Mouse (Mus musculus) spleen, adult 18-20 months (tissue): Measurements from ENCODE around the gene Rgmb.

Source experiments
- DNase-seq, 2 experiments: peaks; one replicate each; pipeline ENCODE4 v3.0.0; 2022; ENCODE audit warnings: mixed read lengths in 2 of 2

Gene Rgmb

DNA sequence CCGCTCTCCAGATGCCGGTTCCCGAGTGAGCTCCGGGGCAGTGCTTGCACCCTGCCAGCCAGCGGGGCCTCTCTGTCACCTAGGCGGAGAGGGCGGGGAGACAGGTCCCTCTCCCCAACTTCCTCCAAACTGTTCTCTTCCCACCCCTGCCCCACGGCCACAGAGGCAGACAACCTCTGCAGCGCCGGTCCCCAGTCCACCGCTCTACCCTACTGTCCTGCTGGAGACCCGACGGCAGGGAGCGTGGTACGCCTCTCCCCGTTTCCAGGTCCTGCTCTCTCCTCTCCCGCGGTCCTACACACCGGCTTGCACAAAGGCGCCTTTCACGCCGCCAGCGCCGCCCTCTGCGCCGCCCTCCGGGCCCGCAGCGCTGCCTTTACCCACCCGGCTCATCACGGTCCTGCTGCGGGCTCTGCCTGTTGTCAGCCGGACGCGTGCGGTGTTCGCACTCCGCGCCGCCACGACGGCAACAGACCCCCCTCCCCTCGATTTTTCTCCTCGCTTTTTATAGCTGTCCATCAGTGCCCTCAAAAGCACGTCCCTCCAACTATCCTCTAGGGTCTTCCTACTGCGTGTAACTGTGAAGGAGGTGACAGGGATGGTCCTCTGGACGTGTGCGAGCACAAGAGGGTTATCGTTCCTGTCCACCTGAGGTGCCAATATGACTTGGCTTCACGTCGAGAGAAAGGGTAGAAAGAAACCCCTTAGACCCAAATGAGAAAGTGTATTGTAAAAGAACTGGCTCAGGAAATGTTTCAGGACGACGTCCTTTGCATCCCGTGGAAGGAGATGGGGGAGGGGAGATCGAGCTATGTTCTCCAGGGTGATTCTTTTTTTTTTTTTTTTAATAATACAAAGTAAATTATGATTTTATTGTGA, at the start of gene Rgmb:
Gene Rgmb (minus strand): TSS at position 274 of the 879 bp plus-strand sequence.
- peak in 1 of 2 experiments; percentile 35 for DNase-seq

DNA sequence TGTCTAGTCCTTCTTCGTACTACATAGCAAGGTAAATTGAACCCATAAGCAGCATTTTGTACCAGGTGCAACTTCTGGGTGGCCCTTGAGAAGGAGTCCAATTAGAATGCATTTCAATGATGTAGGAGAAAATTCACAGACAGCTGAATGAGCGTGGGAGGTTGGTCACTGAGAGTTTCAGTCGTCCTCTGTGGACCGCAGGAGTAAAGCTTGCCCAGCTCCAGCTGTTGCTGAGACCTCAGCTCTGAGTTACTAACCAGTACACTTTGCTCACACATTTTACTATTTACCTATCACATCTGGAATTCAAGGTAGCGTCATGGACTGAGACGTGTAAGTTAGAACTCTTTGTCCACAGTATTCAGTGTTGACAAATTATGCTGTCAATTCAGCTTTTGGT, 43.9 kb upstream of the Rgmb start:
- no peak for DNase-seq

DNA sequence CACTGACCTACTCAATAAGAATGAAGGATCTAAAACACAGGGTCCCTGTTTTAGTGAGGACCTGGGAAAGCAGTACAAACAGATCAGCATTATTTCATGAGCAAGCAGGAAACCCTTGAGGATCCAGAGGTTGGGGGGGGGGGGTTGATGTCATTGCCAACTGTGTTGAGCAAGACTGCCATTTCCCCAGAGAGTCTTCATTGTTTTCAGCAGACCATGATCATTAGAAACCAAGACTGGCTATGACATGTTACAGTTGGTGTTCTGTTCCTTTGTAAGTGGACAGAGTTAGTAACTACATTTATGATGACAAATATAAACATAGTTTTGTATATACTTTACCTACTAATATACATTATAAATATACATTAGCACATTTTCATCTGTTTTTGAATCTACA, 41.3 kb upstream of the Rgmb start:
- DNase-seq: no peak

DNA sequence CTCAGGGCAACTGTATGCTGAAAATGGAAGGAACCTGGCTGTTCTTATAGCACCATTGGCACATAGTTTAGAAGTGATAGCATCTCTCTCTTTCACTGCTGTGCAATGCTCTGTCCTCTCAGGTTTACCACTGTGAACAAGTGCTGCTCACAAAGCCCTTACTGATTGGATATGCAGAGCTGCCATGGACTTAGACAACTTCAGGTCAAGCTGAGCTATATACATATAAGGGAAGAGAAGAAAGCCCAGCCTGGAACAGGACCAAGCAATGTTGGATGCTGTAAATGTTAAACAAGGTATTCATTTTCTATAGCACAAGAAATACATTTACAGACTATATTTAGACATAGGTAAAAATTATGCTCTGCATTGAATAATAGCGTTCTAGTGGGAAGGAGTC, 34.4 kb upstream of the Rgmb start:
- DNase-seq: no peak

DNA sequence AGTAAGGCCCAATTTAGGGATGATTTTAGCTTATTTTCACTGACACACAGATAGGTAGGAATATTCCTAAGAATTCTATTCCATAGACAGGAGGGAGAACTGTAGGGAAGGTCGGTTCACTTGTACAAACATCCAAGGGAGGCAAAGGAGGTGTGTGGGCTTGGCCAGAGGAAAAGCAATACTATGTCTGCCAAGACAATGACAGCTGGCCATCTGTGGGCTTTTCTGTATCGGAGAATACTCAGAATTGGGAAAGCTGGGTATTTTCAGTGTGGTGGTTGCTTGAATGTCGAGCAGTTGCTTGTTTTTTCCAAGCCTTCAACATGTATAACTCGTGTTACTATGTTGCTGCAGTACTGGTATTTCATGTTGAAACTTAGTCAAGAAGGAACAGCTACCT, 31.5 kb upstream of the Rgmb start:
- no peak for DNase-seq

DNA sequence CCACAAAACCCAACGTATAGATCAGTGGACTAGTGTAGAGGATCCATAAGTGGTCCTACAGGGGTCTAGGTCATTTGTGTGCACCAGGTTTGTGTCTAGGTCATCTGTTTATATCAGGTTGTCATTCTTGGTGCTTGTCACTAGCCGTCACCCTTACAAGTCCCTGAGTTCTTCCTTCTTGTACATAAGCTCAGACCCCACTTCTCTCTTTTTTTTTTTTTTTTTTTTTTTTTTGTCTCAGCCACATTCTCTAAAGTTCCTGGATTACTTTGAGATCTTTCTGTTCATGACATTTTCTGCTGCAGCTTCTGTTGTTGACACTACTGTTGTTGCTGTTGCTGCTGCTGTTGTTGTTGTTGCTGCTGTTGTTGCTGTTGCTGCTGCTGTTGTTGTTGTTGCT, 22.3 kb upstream of the Rgmb start:
- DNase-seq: no peak

DNA sequence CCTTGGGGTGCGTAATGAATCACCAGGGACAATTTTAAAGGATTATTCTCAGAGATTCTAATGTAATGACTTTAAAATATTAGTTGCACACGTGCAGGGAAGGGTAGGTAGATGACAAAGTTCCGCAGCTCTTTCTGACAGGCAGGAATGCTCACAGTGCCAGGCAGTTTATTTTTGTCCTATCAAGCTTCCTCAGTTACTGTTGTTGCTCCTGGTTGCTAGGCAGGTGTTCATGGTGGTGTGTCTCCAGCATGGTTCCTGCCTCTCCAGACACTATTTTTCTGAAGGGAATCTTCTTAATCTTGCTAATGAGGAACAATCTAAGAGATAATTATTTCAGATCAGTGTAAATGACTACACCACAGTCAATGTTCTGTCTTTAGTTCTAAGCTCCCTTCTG, 19.7 kb upstream of the Rgmb start:
- DNase-seq: no peak

DNA sequence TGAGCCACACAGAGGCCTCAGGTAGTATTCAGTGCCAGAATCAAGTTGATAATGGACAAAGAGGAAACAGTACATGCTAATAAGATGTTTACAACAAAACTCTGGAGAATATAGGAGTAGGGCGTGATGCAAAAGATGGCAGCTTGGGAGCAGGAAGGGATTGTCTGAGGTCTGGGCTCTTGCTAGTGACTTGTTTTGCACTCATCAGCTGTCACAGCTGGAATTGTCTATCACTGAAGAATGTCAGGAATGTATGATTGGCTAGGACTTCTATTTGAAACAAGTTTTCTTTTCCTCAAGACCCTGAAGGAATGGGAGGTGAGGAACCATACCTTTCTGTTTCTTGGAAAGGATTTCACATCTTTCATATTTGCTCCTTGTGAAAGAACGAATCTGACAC, 10.6 kb upstream of the Rgmb start:
- no peak for DNase-seq

DNA sequence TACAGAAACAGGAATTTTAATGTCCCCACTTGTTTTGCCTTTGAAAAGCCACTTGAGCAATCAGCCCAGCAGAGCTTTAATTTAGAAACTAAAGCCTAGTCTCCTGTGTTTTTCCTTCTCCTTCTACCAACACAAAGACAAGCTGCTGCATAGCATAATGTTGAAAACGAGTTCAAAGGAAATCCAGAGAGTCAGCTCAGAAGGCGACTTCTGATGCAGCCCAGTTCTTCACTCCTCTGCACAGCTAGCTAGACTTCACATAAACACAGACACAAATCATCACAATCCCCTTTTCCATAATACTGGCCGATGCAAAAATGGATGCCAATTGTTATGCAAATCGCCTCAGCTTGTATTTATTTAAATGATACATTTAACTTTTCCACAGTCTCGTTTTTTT, 1.6 kb upstream of the Rgmb start:
- no peak for DNase-seq

DNA sequence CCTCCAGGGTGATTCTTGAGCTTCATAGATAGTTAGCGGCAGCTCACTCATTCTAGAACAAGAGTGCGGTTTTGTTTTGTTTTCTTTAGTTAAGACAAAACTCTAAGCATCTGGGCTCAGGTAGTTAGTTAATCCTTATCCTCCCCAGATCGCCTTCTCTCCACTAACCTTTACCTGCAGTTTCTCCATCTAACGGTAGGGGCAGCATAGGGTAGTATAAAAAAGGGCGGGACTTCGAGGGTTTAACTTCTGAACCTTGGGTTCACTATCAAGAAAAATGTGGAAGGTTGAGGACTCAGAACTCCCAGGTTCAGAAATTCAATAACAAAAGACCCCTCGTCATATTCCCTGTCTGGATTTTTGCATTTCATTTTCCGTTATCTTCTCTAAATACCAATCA, 971 bp upstream of the Rgmb start:
- peak in 1 of 2 experiments; percentile 47 for DNase-seq

DNA sequence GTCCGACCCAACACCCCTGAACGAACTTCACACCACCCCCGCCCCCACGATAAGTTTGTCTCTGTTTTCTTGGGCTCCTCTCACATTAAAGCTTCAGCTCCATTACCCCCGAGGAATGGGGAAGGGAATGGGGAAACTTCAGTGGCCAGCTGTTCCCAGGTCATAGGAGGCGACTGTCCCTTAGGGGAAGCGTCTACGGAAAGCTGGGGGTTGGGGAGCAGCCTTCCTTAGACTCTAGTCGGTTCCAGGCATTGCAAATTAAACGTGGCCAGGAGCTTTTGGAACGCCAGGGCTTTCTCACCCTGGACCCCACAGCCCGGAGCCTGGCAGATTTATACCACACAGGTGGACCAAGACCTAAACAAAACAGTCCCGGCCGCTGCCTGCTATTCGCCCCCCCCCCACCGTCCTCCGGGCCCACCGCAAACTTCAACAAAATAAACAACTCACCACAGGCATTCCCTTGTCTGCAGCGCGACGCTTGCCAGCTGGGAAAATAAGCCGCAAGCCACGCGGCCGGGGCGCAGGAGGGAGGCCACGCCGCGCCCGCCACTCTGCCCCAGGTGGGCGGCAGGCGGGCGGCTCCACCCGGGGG, 571 bp downstream of the Rgmb start:
- DNase-seq: no peak

DNA sequence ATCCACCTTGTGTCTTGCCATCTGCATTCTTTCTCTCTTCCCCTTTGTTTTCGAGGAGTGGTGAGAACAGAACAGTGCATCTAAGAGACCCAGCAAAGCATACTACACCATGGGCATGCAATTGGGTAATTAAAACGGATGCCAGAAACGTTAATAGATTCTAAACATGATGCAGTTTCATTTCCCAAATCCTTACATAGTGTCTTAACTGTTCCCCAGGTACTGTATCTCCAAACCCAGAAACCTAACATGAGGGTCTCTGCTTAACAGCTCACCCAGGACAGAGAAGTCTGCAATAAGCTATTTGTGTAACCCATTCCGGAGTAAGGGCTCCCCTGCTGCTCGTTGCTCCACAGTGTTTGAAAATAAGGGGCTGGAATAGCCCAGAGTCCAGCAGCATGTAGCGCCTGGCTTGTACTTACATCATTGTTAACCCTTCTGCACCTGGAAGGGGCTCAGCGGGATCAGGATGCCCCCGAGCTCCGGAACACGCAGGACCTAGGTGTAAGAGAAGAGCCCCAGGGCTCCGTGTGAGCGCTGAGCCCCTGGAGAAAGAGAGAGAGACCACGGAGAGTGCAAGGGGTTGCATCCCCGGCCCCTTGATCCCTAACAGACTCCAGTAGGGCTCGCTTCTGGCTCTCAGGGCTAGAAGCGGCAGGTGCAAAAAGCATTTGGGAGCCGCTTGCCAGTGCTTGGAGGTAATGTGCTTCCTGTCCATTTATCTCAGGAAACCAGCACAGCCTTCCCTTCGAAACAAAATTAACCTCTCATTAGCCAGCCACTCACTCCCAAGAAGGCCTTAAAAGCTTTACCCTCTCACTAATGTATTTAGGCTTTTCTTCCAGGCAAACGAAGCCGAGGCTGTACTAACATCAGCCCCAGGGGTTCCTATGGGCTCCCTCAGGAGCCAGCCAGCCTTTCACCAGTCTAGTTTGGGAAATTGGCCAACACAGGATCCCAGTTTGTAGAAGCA, 1.4 kb downstream of the Rgmb start:
- no peak for DNase-seq

DNA sequence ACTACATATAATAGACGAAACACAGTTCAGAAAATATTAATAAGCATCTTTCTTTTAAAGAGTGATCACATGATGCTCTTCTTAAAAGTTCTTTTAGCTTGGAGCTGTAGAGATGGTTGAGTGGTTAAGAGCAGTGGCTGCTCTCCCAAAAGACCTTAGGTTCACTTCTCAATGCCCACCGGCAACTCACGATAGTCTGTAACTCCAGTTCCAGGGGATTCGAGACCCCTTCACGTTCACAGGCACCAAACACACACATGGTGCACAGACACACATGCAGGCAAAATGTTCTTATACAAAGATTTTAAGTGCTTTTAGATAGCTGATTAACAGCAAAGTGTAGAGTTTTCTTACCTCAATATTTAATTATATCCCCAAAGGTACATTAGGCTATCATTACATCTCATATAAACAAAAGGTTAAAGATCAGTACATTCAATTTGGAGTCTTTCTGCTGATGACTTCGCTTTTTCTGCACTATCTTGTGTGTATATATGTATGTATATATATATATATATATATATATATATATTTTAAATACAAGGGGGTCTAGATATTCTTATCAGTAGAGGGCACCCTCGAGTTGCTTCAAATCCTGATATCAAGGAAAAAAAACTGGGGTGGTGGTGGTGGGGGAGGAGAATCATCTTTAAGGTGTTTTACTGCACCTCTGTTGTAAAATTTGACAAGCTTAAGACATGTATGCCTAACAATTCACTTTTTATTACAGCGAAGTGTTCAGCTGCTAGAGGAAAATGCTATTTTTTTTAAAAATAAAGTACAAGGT, 2.5 kb downstream of the Rgmb start:
- no peak for DNase-seq

DNA sequence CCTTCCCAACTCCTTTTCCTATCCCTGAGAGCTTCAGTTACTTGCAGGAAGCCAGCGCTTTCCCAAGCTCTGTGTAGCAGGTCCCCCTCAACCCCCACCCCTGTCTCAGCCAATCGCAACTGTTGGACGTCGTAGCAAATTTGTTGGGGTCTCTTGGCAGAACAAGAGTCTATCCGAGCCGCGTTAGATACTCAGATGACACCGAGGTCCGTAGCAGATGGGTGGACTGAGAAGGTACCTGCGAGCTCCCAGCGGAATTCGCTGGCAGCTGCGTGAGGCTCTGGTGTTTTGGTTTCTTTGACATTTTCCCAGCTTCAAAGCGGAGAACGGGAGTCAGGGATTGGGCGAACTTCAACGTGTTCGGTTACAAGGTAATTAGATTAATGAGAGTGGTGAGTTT, 3.9 kb downstream of the Rgmb start:
- no peak for DNase-seq

DNA sequence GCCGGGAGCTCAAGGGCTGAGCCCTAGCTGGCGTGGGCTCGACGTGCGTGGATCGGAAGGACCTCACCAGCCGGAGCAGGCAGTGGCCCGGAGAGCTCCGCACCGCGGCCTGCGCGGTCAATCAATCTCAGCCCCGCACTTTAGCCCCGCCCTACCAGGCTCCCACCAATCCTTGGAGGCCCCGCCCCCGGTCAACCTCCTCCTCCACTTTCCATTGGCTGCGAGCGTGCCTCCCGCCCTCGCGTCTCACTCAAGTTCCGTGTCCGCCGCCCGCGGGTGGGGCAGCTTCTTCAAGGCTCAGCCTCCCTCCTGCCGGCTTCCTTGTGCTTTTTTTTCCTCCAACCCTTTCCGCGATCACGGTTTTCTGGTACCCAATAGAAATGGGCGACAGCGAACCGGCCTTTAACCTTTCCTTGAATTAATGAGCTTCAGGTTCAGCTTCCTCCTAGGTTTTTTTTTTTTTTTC, 4.4 kb downstream of the Rgmb start:
- DNase-seq: peak; percentile 93 to 95

DNA sequence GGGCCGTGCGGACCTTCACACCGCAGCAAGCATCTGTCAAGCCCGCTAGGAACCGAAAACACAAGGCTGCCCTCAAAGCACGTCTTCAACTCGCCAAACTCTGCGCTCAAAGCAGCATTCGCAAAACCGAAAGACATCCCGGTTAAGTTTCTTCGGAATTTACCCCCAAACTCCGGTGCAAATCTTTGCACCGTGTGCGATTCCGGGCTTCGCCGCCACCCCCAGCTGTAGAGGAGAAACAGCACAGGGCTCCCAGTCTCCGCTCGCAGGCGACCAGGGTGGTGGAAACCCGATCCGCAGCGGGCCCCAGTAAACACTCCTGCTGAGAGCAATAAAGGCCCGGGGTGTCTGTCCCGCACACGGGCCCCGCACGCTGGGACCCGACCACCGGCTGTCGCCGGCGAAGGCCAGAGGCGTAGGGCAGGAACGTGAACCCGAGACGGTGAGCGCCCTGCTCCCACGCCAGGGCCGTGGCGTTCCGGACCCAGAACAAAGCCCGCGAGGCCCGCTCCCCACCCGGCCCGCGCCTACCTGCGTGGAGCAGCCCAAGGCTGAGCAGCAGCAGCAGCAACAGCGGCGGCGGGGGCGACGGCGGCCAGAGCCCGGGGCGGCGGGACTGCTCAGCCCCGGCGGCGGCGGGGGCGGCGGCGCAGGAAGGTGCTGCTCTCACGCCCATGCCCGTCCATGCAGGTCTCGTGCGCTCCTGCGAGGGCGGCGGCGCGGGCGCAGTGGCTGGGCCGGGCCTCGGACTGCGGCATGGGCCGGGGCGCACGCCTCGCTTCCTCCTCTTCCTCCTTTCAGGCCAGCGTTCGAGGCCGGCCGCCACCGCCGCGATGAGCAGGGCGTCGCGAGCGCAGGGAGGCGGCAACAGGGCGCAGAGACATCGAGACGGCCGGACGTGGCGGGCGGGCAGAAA, 5.1 kb downstream of the Rgmb start:
- DNase-seq: peak; percentile 39 to 60

DNA sequence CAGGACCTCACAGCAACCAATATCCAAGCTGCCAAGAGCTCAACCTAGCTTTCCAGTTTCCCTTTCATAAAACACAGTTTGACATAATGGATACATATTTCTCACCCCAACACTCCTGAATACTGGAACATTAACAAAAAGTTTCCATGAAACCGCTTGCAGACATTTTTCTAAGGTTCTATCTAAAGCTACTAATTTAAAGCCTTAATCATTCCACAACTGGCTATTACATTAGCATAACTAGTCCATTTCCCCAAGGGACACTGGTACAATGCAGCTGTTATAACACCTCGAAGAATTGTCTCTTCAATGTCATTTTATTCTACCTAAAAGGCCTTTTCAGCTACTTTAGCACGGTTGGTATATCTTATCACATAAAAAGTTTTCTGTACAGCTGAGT, 6.0 kb downstream of the Rgmb start:
- DNase-seq: no peak

DNA sequence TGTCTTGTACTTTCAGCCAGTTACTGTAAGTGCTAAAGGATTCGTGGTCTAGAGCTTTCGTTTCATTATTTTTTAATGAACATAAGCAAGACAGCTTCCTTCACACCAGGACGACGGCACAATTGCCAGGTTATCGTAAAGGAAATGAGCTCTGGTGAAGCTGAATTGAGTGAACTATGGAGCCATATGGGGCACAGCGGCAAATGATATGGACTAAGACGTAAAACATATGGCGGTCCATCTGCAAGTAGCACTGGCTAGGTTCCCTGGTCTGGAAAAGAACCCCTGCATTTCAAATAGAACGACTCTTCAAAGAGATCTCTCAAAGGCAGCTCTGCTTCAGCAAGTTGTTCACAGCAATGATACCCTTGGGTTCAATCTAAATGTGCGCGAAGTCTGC, 6.5 kb downstream of the Rgmb start:
- DNase-seq: no peak

DNA sequence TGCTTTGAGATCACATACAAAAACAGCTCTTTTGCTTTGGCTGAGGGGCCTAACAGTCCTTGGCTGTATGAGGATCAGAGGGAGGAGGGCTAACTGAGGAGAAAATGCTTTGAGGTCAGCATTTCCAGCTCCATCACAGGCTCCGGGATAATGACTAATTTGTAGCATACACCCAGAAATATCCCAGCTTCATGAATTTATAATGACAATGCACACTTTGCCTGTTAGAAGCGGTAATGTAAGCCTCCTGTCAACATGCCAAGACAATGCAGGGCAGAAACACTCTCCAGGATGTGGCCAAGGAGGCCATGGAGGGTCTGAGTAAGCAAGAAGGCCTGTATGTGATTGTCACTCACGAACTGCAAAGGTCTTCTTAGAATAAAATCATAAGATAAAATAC, 7.0 kb downstream of the Rgmb start:
- DNase-seq: no peak

DNA sequence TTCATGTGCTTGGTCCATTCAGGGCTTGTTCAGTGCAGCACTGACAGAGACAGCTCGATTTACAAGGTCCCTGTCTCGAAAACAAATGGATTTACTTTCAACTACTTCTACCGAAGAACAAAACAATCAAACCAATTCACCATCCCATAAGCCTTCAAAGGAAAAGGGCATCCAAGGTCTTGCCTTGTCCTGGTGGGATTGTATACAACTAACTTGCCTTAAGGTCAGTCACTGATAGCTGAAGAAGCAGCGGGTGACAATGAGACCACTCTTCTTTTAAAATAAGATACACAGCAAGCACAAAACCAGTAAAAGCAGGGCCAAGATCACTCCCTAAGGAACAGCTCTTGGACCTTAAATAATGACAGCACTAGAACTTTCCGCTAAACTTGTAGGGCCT, 7.6 kb downstream of the Rgmb start:
- no peak for DNase-seq

DNA sequence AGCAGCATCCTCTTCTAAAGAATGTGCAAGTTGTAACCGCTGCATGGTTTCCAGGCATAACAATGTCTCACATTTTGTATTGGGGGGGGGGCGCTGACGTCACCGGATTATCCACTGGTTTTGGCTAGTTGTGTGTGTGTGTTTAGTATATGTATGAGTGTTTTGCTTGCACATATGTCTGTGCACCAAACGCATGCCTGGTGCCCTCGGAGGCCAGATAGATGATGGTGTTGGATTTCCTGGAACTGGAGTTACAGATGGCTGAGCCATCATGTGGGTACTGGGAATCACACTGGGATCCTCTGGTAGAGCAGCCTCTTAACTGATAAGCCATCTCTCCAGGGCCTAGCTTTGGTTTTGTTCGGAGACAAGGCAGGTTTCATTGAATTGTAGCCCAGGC, 8.5 kb downstream of the Rgmb start:
- no peak for DNase-seq
